Mouse (Mus musculus) retina, adult 2 months (tissue): ENCODE measurements around the gene Pmp22.

Experiments
- DNase-seq: peaks from one replicate; pipeline ENCODE4 v3.0.0-alpha.2; 2012; ENCODE audit warnings: low read depth, low spot score

The Pmp22 gene

DNA sequence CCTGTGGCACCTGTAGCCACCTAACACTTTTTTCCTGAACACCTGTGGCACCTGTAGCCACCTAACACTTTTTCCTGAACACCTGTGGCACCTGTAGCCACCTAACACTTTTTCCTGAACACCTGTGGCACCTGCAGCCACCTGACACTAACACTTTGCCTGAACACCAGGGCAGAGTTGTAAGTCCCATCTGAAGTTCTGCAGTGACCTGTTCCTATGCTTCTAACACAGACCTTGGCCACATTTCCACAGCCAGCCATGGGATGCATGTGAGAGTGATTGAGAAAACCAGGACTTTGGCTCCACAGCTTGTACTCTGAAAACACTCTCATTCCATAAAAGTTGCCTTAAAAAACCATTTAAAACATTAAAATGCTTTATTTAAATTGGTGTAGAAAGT lies 32.1 kb downstream of the Pmp22 start:
- DNase-seq: no peak

DNA sequence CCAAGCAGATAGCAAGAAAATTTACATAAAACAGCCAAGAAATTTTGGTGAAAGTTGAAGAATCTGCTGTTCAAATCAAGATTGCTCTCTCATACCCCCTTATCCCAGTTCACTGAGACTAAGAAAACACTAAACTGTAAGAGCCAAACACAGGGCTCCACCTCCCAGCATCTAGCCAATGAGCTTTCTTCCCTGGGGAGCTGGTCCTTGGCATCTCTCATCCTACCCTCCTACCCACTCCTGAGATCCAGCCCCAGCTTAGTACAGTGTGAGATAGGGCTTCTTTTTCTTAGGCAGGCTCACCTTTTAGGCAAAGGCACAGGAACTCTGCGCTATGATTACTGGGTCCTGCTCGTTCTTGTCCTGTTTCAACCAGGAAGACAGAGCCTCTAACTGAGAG lies 34.0 kb downstream of the Pmp22 start:
- no peak for DNase-seq

DNA sequence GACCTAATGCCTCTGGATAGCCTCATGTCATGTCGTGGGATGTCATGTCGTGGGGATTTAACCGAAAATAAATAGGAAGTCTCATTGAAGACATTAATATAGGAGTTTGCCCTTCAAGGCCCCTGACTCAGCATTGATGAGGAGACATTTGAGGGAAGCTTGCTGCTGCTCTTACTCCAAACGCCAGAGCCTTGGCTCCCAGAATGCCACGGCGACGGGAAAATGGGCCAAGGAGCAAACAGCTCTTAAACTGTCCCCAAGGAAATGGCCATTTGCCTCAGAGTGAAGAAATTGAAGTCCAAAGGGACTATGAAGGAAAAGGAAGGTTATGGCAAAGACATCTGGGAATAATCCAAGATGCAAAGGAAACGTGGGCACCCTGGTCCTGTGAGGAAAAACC lies 34.8 kb downstream of the Pmp22 start:
- no peak for DNase-seq

DNA sequence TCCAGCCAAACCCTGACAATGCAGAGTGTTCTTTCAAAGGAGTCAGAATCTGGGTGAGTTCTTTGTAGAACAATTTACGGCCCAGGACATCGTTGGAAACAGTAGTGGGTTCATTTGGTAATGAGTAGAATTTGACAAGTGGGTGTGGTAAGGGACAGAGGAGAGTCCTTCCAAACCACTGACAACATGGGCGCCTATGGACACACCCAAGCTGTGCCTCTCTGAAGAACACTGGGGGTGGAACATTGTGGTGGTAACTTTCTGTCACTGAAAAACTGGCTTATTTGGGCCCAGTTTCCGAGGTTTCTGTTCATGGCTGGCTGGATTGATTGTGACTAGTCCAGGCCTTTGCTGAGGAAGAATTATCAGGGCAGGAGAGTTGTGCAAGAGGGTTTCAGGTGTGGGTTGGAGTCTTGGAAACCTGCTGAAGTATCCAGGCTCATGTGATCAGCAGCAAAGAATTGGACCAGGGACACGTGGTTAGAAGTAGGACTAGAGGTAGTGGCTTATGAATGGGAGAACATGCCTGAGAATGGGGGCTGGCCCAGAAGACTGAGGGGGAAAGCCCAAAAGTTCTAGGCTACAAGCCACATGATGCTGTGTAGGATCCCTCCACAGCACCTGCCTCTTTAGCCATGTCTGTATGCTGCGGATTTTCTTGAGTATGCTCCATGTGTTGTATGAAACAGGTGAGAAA lies 35.4 kb downstream of the Pmp22 start:
- no peak for DNase-seq

DNA sequence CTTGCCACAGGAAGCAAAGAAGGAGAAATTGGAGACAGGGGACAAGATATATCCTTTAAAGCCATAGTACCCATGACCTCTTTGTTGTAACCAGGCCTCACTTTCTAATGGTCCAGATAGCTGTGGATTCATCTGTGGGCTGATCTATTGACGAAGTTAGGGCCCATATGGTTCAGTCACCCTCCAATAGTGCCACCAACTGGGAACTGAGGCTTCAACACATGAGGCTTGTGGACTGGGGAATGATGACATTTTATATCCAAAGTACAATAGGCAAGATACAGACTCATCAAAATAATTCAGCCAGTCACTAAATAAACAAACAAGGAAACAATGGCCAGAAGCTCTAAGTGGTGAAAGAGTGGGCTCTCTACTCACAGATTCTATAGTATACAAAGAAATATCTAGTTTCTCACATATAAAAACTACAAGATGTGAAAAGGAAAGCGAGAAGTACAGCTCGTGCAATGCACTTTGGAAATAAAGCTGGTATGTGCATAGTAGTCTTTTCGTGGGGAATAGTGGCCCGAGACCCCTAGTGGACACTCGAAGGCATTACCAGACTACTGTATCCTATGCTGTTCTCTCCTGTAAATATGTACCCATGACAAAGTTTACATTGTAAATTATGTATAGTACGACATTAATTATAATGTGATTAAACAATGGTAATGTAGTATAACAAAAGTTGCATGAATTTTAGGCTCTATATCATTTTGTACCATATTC lies 36.1 kb downstream of the Pmp22 start:
- no peak for DNase-seq

DNA sequence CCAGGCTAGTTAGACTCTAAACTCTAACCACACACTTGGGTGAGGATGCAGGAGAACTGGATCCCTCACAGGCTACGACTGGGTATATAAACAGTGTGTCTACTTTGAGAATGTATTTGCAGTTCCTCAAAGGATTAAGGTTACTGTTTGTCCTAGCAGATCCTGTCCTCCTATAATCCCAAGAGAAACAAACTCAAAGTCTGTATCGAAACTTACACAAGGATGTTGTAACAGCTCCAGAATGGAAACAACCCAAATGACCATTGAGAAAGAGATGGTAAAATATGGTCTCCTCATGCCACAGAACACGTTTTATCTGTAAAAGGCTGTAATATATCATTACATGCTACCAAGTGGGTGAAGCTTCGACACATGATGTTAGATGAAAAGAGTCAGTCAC lies 39.0 kb downstream of the Pmp22 start:
- DNase-seq: no peak

DNA sequence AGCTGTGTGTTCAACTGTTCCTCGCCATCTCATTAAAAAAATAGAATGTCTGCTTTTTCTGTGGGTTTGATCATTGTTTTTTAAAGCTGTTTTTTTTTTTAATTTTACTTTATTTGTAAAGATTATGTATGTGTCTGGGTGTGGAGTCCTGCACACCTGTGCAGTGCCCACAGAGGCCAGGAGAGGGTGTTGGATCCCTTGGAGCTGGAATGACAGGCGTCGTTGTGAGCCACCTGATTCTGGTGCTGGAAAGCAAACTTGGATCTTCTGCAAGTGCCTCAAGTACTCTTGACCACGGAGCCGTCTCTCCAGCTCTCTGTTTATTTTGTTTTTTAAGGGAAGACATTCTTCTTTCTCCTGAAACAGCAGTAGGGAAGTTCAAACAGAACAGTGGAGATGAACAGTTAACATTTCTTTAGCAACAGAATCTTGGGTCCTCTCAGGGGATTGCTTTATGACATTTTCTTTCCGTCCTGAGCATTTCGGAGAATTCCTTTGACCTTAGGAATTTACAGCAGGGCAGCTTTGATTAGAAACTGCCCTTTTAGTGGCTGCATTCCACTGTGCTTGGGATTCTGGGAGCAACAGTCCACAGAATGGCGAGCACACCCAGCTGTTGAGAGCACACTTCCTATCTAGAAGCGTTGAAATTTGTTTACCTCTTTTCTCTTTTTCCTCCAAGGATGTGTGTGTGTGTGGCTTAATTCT lies 39.9 kb downstream of the Pmp22 start:
- no peak for DNase-seq

DNA sequence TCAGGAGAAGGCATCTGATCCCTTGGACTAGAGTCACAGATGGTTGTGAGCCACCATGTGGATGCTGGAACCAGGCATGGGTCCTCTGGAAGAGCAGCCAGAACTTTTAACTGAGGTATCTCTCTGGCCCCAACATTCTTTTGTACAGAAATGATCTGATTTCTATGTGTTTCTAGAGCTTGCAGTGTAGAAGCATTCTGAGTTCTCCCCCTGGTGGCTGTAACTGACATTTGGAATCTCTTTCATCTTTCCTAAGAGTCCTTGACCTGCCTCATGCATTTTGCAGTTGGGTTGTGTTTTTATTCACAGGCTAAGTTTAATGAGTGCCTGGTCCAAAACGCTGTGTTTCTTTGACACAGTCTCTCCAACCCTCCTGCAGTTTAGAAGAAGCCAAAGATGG lies 43.2 kb downstream of the Pmp22 start:
- DNase-seq: no peak

DNA sequence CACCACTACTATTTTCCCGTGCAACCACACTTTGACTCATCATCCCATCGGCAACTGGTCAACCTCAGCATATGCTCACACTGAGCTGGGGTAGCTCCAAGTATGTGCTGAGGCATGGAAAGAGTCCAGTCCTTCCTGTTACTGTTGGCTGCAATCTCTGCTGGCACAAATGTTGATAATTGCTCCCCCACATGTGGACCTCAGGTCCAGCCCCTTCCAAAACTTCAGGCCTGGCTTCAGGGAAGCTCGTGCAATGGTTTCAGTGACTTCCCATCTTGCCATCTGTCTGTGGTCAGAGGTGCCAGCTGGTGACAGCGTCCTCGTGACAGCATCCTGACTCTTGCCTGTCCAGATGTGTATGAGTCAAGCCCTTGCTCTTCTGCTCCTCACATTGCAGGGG lies 44.8 kb downstream of the Pmp22 start:
- no peak for DNase-seq

DNA sequence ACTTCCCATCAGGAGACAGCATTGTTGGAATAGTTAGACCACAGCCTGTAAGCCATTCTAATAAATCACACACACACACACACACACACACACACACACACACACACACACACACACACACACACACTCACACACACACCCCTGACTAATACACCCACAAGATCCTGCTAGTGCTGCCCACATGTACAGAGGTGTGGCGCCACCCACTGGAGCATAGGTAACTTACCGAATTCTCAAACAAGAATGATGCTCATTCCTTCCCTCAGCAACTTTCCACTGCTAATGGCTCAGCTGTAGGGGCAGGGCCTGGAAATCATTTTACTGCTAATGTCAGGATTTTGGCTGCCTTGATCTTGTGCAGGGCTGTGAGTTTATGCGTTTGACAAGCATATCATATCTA lies 46.5 kb downstream of the Pmp22 start:
- DNase-seq: no peak

DNA sequence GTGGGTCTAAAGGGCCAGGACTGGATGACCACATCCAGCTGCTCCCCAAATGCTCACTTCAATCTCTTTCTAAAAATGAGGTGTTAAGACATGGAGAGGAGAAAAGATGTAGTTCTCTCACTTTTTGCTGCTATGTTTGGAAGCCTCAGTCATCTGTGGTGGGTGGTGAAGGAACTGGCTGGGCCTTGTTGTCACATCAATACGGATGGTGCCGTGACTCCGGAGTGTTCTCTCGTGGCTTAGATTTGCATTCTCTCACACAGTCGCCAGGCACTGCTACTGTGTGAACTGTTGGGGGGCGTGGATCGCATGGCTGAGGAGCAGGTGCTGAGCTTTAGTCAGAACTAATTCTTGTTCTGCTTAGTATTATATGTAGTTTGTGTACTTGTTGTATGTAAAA lies 47.6 kb downstream of the Pmp22 start:
- no peak for DNase-seq

DNA sequence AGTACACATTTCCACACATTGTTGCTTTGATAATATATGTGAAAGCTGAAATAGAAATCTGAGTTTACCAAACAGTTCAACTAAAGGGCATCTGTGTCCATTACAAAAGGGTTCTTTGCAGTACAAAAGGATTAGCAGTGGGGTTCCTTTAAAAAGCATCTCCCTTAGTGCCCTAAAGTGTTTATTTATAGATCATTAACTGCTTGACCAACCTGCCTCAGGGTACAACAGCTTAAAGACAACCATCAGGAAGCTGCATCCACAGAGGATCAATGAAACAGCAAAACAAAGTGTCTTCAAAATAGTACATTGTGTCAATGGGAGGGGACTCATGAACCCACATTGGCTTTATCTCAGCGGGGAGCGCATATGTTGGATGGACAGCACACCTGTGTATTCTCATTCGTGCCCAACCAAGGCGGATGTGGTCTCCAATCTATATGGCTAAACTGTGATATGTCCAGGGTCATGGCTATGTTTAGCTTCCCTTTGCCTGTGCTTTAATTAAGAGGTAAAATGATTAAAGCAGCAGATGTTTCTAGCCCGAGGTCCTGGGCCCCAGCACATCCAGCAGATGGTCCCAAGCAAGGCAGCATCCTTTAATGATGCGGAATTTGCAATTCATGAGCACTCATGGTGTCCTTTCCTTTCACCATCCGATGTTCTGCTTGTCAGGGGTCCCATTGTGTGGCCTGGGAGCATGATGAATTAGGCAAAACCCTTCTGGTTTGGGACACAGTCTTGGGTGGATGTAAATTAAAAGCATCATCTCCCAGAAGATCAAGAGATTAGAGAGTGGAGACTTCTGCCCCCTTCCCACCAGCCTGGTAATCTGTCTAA lies 51.7 kb downstream of the Pmp22 start:
- no peak for DNase-seq

DNA sequence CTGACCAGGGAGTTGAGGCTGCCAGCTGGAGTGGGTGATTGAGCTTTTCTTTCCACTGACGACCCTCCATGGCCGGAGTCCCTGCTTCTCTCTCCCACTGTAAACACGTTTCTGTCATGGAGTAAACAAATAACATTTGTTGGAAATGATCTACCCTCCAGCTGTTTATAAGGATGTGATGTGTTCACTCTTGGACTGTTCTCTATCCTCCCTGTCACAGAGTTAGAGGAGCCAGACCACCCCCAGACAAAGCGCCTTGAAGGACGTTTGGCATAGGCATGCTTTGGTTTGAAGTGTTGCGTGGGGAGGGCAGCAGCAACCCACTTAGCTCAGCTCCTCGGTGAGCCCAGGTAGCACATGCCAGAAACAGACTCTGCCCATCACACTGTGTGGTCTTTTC lies 60.0 kb downstream of the Pmp22 start:
- no peak for DNase-seq

DNA sequence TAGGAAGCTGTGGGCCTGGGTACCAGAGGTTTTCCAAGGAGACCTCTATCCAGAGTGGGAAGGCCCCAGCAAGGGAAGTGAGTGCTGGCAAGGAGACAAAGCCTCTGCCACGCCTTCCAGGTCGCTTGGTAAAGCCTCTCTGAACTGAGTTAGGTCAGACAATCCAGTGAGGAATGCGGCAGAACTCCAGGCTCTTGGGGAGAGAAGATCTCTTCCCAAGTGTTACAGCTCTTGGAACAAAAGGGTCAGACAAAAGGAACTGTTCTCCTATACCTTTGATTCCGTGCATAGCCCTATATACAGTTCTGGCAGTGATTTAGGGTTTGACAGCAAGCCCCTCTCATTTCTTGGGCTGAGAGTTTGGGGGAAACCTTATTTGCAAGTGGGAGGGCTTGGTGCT lies 69.3 kb downstream of the Pmp22 start:
- DNase-seq: no peak

DNA sequence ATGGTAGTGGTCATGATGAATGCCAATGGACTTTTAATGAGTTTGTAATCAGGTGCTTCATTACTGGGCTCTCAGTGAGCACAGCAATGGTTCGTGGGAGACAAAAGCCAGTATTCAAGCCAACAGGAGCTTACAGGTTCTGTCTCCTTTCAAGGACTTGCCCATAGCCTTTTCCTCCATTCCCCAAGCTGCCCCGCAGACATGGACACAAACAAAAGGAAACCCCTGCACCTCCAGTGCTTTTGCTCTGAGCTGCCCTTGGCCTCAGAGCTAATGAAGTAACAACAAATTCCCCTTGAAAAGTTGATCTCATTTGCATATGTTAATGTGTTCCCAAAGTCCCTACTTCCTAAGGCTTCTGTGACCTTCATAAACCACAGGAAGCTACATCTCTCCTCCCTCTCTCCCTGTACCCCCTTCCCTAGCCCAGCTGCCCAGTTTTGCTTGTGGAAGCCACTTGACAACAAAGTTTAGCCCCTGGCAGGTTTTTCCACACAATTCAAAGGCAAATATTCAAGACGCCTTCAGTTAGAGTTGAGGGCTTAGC lies 73.3 kb downstream of the Pmp22 start:
- DNase-seq: no peak
